In genomic region chr13:77046416-77046815, GRCm38 (mm10) we compare ENCODE assay signal across 9 mouse cellular contexts.
DNase-seq lines count a peak whose midpoint lies in the region; ATAC-seq and TF ChIP-seq lines count a peak whose summit lies in the region.
"Had no signal": no experiment of that assay in that cellular context is flagged by ENCODE, and none has a peak within 500 bp of the region (broad histone marks: within the 10 kb centered on the region; RNA-seq: fewer than 3 reads in every experiment).

No protein-coding gene starts in this region.

- H3K36me3 ChIP-seq in embryonic facial prominence, embryonic 14.5 days (ENCODE audit: control insufficient read depth, insufficient read depth, low read length), result peaks cover 5% of the 10 kb centered on the region; the same call in 1 of the 2 replicates
- H3K36me3 ChIP-seq in embryonic facial prominence, embryonic 10.5 days (replicated peaks), result peaks cover 36% of the 10 kb centered on the region
- no peaks in the 10 kb centered on the region for H3K36me3 ChIP-seq in hindbrain, postnatal 0 days (ENCODE audit: insufficient read depth, low read length)
- H3K36me3 ChIP-seq in kidney, adult 2 months (ENCODE audit: control insufficient read depth, insufficient read depth, low read length), result no peaks in the 10 kb centered on the region

- H3K9ac ChIP-seq in embryonic facial prominence, embryonic 14.5 days (ENCODE audit: low read depth, low read length), result no peak overlapping the region
- H3K9ac ChIP-seq in hindbrain, postnatal 0 days (replicated peaks; ENCODE audit: low read length), result 0 out of 2 replicates have a peak overlapping the region, but pooled peaks have one; percentile 21

- no peak; the same call in 1 of the 2 replicates for ATAC-seq in embryonic facial prominence, embryonic 14.5 days (ENCODE audit: low read depth)
- peak; percentile 74; the same call in 1 of the 2 replicates for ATAC-seq in hindbrain, postnatal 0 days

- DNase-seq in embryonic facial prominence, embryonic 14.5 days (ENCODE audit: low spot score), result peak; percentile 23
- no peak for DNase-seq in embryonic facial prominence, embryonic 10.5 days (ENCODE audit: low spot score)
- DNase-seq in right cerebral cortex, adult 18-20 months, result peak; percentile 12
- DNase-seq in right cerebral cortex, postnatal 25 days, result no peak
- peak; percentile 65 for DNase-seq in hindbrain, postnatal 0 days (ENCODE audit: low spot score)
- peak; percentile 25 for DNase-seq in right cerebral cortex, postnatal 4 days
- DNase-seq in kidney, adult 2 months, result no peak
- no peak for DNase-seq in thymus, postnatal 14 days
- DNase-seq: cerebellum, adult 11 months had no signal

- no peak for TF ChIP-seq POLR2A in kidney, adult 2 months (IDR thresholded peaks at IDR 0.05; ENCODE audit: low read depth, low read length)

- no peak for TF ChIP-seq CTCF in hindbrain, postnatal 0 days (IDR thresholded peaks at IDR 0.05; ENCODE audit: low read depth)
- no peak for TF ChIP-seq CTCF in kidney, adult 2 months (conservative IDR thresholded peaks at IDR 0.05; ENCODE audit: insufficient read depth, insufficient read length, low read depth, low read length)

- H3K4me2 ChIP-seq in embryonic facial prominence, embryonic 14.5 days (ENCODE audit: low read depth, low read length), result no peak overlapping the region
- peak overlapping the region; percentile 35; the same call in 1 of the 2 replicates for H3K4me2 ChIP-seq in hindbrain, postnatal 0 days (ENCODE audit: low read depth, low read length)

- no peaks in the 10 kb centered on the region for H3K9me3 ChIP-seq in embryonic facial prominence, embryonic 14.5 days (ENCODE audit: control insufficient read depth, low read length)
- no peaks in the 10 kb centered on the region for H3K9me3 ChIP-seq in embryonic facial prominence, embryonic 10.5 days
- H3K9me3 ChIP-seq in hindbrain, postnatal 0 days (ENCODE audit: low read length), result no peaks in the 10 kb centered on the region

- no peak overlapping the region for H3K27ac ChIP-seq in embryonic facial prominence, embryonic 14.5 days (replicated peaks; ENCODE audit: low read depth, low read length)
- no peak overlapping the region for H3K27ac ChIP-seq in embryonic facial prominence, embryonic 10.5 days (replicated peaks)
- H3K27ac ChIP-seq in hindbrain, postnatal 0 days, result no peak overlapping the region
- H3K27ac ChIP-seq in kidney, adult 2 months (ENCODE audit: insufficient read depth, low read depth, low read length), result no peak overlapping the region

- H3K4me3 ChIP-seq in embryonic facial prominence, embryonic 14.5 days (ENCODE audit: low read depth, low read length), result no peak overlapping the region
- no peak overlapping the region for H3K4me3 ChIP-seq in embryonic facial prominence, embryonic 10.5 days
- no peak overlapping the region for H3K4me3 ChIP-seq in hindbrain, postnatal 0 days (ENCODE audit: low read length)
- no peak overlapping the region for H3K4me3 ChIP-seq in kidney, adult 2 months (ENCODE audit: insufficient read depth, low read depth, low read length)

- WGBS in embryonic facial prominence, embryonic 14.5 days, result 83% methylated on average over 10 of the region's 10 CpGs
- WGBS in embryonic facial prominence, embryonic 10.5 days, result 93% methylated on average over 10 of the region's 10 CpGs
- WGBS in hindbrain, postnatal 0 days, result 43% methylated on average over 10 of the region's 10 CpGs
- 82% methylated on average over 10 of the region's 10 CpGs for whole genome bisulfite sequencing in kidney, adult 2 months

- no peaks in the 10 kb centered on the region for H3K4me1 ChIP-seq in embryonic facial prominence, embryonic 14.5 days (ENCODE audit: control insufficient read depth, insufficient read depth, low read length)
- no peaks in the 10 kb centered on the region for H3K4me1 ChIP-seq in embryonic facial prominence, embryonic 10.5 days
- H3K4me1 ChIP-seq in hindbrain, postnatal 0 days (ENCODE audit: insufficient read depth, low read length), result no peaks in the 10 kb centered on the region
- no peaks in the 10 kb centered on the region for H3K4me1 ChIP-seq in kidney, adult 2 months (ENCODE audit: control insufficient read depth, insufficient read depth, low read length)

- no peaks in the 10 kb centered on the region for H3K27me3 ChIP-seq in embryonic facial prominence, embryonic 14.5 days (replicated peaks; ENCODE audit: control insufficient read depth, insufficient read depth, low read length)
- H3K27me3 ChIP-seq in embryonic facial prominence, embryonic 10.5 days (replicated peaks; ENCODE audit: low read depth, poor library complexity, severe bottlenecking), result no peaks in the 10 kb centered on the region
- H3K27me3 ChIP-seq in hindbrain, postnatal 0 days (ENCODE audit: insufficient read depth, low read length), result no peaks in the 10 kb centered on the region
- no peaks in the 10 kb centered on the region for H3K27me3 ChIP-seq in kidney, adult 2 months (replicated peaks; ENCODE audit: control insufficient read depth, insufficient read depth, low read length)

Comparison
In these comparisons a context has a peak if more than half of its experiments do, and no peak if none do; other contexts are left out.
1. DNase-seq: peak in embryonic facial prominence, embryonic 14.5 days (single experiment), right cerebral cortex, adult 18-20 months (single experiment), hindbrain, postnatal 0 days (single experiment) and right cerebral cortex, postnatal 4 days (single experiment); none in embryonic facial prominence, embryonic 10.5 days (single experiment), right cerebral cortex, postnatal 25 days (single experiment), kidney, adult 2 months (single experiment) and thymus, postnatal 14 days (single experiment).